Comparison of ENCODE assay signal across 25 mouse cellular contexts in genomic region chr17:81225281-81225680, GRCm38 (mm10).
"Had no signal": no experiment of that assay in that cellular context is flagged by ENCODE, and none has a peak within 500 bp of the region (broad histone marks: within the 10 kb centered on the region; RNA-seq: fewer than 3 reads in every experiment).

No protein-coding gene starts in this region.

- H3K4me3 ChIP-seq: heart, embryonic 10.5 days; heart, embryonic 12.5 days; heart, embryonic 13.5 days; heart, embryonic 15.5 days; hindbrain, embryonic 10.5 days; hindbrain, embryonic 12.5 days; hindbrain, embryonic 13.5 days; hindbrain, embryonic 15.5 days; intestine, embryonic 15.5 days; kidney, embryonic 15.5 days; layer of hippocampus, adult 2 months; left cerebral cortex, adult 2 months had no signal

- DNase-seq: heart, postnatal 10 days; heart, postnatal 14 days; heart, postnatal 36 days; heart, postnatal 4 days; kidney, adult 18-20 months; kidney, postnatal 10 days; kidney, postnatal 14 days; kidney, postnatal 4 days; layer of hippocampus, adult 9-11 months; layer of hippocampus, postnatal 36 days had no signal

- H3K27me3 ChIP-seq: heart, embryonic 12.5 days; heart, embryonic 13.5 days; heart, embryonic 15.5 days; hindbrain, embryonic 12.5 days; hindbrain, embryonic 13.5 days; hindbrain, embryonic 15.5 days; intestine, embryonic 15.5 days; kidney, embryonic 15.5 days had no signal

- H3K36me3 ChIP-seq: heart, embryonic 10.5 days; heart, embryonic 12.5 days; heart, embryonic 13.5 days; heart, embryonic 15.5 days; hindbrain, embryonic 10.5 days; hindbrain, embryonic 12.5 days; hindbrain, embryonic 13.5 days; hindbrain, embryonic 15.5 days; intestine, embryonic 15.5 days; kidney, embryonic 15.5 days had no signal

- H3K4me1 ChIP-seq: heart, embryonic 10.5 days; heart, embryonic 12.5 days; heart, embryonic 13.5 days; heart, embryonic 15.5 days; hindbrain, embryonic 10.5 days; hindbrain, embryonic 12.5 days; hindbrain, embryonic 13.5 days; hindbrain, embryonic 15.5 days; intestine, embryonic 15.5 days; kidney, embryonic 15.5 days had no signal

- H3K27ac ChIP-seq: heart, embryonic 10.5 days; heart, embryonic 13.5 days; heart, embryonic 15.5 days; hindbrain, embryonic 10.5 days; hindbrain, embryonic 12.5 days; hindbrain, embryonic 13.5 days; hindbrain, embryonic 14.5 days; hindbrain, embryonic 15.5 days; hindbrain, postnatal 0 days; intestine, embryonic 15.5 days; kidney, embryonic 15.5 days; kidney, postnatal 0 days; layer of hippocampus, adult 2 months; left cerebral cortex, adult 2 months had no signal
